Mouse (Mus musculus) CH12.LX (cell line): ENCODE data around the gene Scfd2. TPM values are rescaled to one million over a fixed set of nuclear protein-coding genes. Genes with fewer than 3 reads are reported as not detected.

Experiments
- DNase-seq: peaks from one replicate; pipeline ENCODE4 v3.0.0-alpha.2; 2013; ENCODE audit errors: extremely low read depth
- H3K27ac ChIP-seq: 2 replicates; pipeline ENCODE4 v1.5.1; 2012; ENCODE audit warnings: low read depth, mild to moderate bottlenecking, control low read depth, moderate library complexity; ENCODE audit not compliant: insufficient read depth
- H3K27me3 ChIP-seq: replicated peaks from 2 replicates; pipeline ENCODE3; 2012; ENCODE audit warnings: inconsistent platforms
- H3K36me3 ChIP-seq, 2 experiments: replicated peaks in 1 of 2; 2 replicates each; pipeline versions ENCODE3 to v1.6.1; 2012; ENCODE audit warnings: inconsistent platforms in 1 of 2, low read length in 1 of 2, mild to moderate bottlenecking in 1 of 2, mixed read lengths in 1 of 2, moderate library complexity in 1 of 2; ENCODE audit not compliant: control insufficient read depth in 1 of 2, insufficient read depth in 1 of 2
- H3K4me1 ChIP-seq, 2 experiments: 2 replicates each; pipeline ENCODE4 v1.6.1; 2012; ENCODE audit warnings: inconsistent platforms in 1 of 2, moderate library complexity in 1 of 2; ENCODE audit not compliant: insufficient read depth in 2 of 2, control insufficient read depth in 1 of 2
- H3K4me2 ChIP-seq: 2 replicates; pipeline ENCODE4 v1.6.1; 2012; ENCODE audit warnings: low read depth, mild to moderate bottlenecking, control low read depth; ENCODE audit not compliant: poor library complexity, insufficient read depth, severe bottlenecking
- H3K4me3 ChIP-seq, 3 experiments: fragments of 150-350 bp in 1 of 3; sonication (generic) in 1 of 3; replicated peaks in 1 of 3; 2 replicates each; pipeline versions ENCODE3 to v1.5.1; 2011 to 2012; ENCODE audit warnings: low read depth in 2 of 3, low read length in 2 of 3, mild to moderate bottlenecking in 2 of 3, moderate library complexity in 2 of 3, control low read depth in 1 of 3, improper control_type of control experiment in 1 of 3, inconsistent platforms in 1 of 3, mixed read lengths in 1 of 3; ENCODE audit not compliant: poor library complexity in 1 of 3
- H3K79me2 ChIP-seq: replicated peaks from 2 replicates; pipeline ENCODE4 v1.6.1; 2012; ENCODE audit warnings: mild to moderate bottlenecking, moderate library complexity; ENCODE audit not compliant: control insufficient read depth, poor library complexity, insufficient read depth, severe bottlenecking; ENCODE audit errors: extremely low read depth
- H3K9ac ChIP-seq: 2 replicates; pipeline ENCODE4 v1.6.1; 2012; ENCODE audit warnings: low read depth, mild to moderate bottlenecking, control low read depth, moderate library complexity; ENCODE audit not compliant: insufficient read depth
- H3K9me3 ChIP-seq: replicated peaks from 2 replicates; pipeline ENCODE3; 2012; ENCODE audit warnings: low read length, inconsistent platforms, mixed read lengths
- BHLHE40 ChIP-seq: IDR thresholded peaks from 2 replicates; pipeline ENCODE4 v1.6.1; 2011; ENCODE audit warnings: mild to moderate bottlenecking, low read depth, low read length, improper control_type of control experiment
- CTCF ChIP-seq, 2 experiments: IDR thresholded peaks in 1 of 2; conservative IDR thresholded peaks in 1 of 2; 2 replicates each; pipeline ENCODE4 v1.5.1; 2011 to 2012; ENCODE audit warnings: low read depth in 2 of 2, low read length in 2 of 2, improper control_type of control experiment in 1 of 2, inconsistent platforms in 1 of 2, mild to moderate bottlenecking in 1 of 2, moderate library complexity in 1 of 2
- ELF1 ChIP-seq: IDR thresholded peaks from 2 replicates; pipeline ENCODE4 v1.6.1; 2014; ENCODE audit warnings: low read depth, mild to moderate bottlenecking, inconsistent platforms, low read length, improper control_type of control experiment
- EP300 ChIP-seq: IDR thresholded peaks from 2 replicates; pipeline ENCODE4 v1.6.1; 2011; ENCODE audit warnings: low read length, improper control_type of control experiment
- GABPA ChIP-seq: IDR thresholded peaks from 2 replicates; pipeline ENCODE4 v1.6.1; 2012; ENCODE audit warnings: low read depth, low read length, improper control_type of control experiment, inconsistent platforms; ENCODE audit not compliant: insufficient replicate concordance
- JUN ChIP-seq: IDR thresholded peaks from 2 replicates; pipeline ENCODE4 v1.6.1; 2011; ENCODE audit warnings: low read depth, mild to moderate bottlenecking, low read length, improper control_type of control experiment, moderate library complexity; ENCODE audit not compliant: insufficient read depth
- JUND ChIP-seq: conservative IDR thresholded peaks from 2 replicates; pipeline ENCODE4 v1.6.1; 2011; ENCODE audit warnings: low read depth, low read length, improper control_type of control experiment
- MAX ChIP-seq: IDR thresholded peaks from 2 replicates; pipeline ENCODE4 v1.6.1; 2011; ENCODE audit warnings: low read length, improper control_type of control experiment
- MYC ChIP-seq: IDR thresholded peaks from 2 replicates; pipeline ENCODE4 v1.6.1; 2011; ENCODE audit warnings: low read depth, mild to moderate bottlenecking, improper control_type of control experiment, low read length
- NELFE ChIP-seq: IDR thresholded peaks from 2 replicates; pipeline ENCODE4 v1.6.1; 2011; ENCODE audit warnings: low read depth, low read length, improper control_type of control experiment
- TCF12 ChIP-seq: IDR thresholded peaks from 2 replicates; pipeline ENCODE4 v1.6.1; 2014; ENCODE audit warnings: low read depth, mild to moderate bottlenecking, inconsistent platforms, low read length, improper control_type of control experiment
- dilution Hi-C: fragments of 300-500 bp; cut with MboI; formaldehyde crosslinking; loops from 2 replicates; pipeline ENCODE4 v1.14.3; 2020; ENCODE audit warnings: low sequenced_read_pairs; ENCODE audit not compliant: extremely low pct_unique_long_range_greater_than_20kb, extremely low pct_ligation_motif_present
- in situ Hi-C: fragments of 300-500 bp; cut with MboI; formaldehyde crosslinking; loops from 3 replicates; pipeline ENCODE4 v1.14.3; 2019; ENCODE audit warnings: low sequenced_read_pairs, low pct_ligation_motif_present, low pct_unique_long_range_greater_than_20kb, mixed read lengths
- polyA plus RNA-seq: library from polyadenylated mRNA; unstranded; fragments of >175 nt; gene quantifications from 2 replicates; pipeline ENCODE4 v1.2.1, GENCODE M21; 2012; ENCODE audit warnings: low read depth; ENCODE audit not compliant: insufficient read length
- total RNA-seq, 2 experiments: library from RNA; depleted of rRNA; stranded (reverse); fragments of 300-350 nt in 1 of 2; fragments of >200 nt in 1 of 2; gene quantifications; 2 replicates each; pipeline ENCODE4 v1.2.3; 2012 to 2014

Gene Scfd2
- total and polyA plus RNA-seq, 3 experiments: 13.2 to 18.0 (median 14.4) TPM

- no peak overlapping the region for H3K9ac ChIP-seq
- peak; percentile 56 for DNase-seq
- no peaks in the 10 kb centered on the region for H3K36me3 ChIP-seq
- H3K4me3 ChIP-seq: no peak overlapping the region
- dilution Hi-C loops: no loop called here
- H3K79me2 ChIP-seq: no peaks in the 10 kb centered on the region
- H3K4me2 ChIP-seq: no peak overlapping the region
- H3K27me3 ChIP-seq: no peaks in the 10 kb centered on the region
- H3K4me1 ChIP-seq: peaks cover 5 to 29% of the 10 kb centered on the region in 2 experiments
- TF ChIP-seq MYC (0 out of 2 replicates have a peak, but pooled peaks have one; percentile 28), NELFE (no peak), JUN (no peak), CTCF (conservative IDR thresholded peaks at IDR 0.05 in 1 of 2, IDR thresholded peaks at IDR 0.05 in 1 of 2; ENCODE audit: low read depth in 2 of 2, low read length in 2 of 2) (no peak), BHLHE40 (no peak), MAX (peak; percentile 35; the same call in 1 of the 2 replicates), TCF12 (0 out of 2 replicates have a peak, but pooled peaks have one; percentile 13)
- no peaks in the 10 kb centered on the region for H3K9me3 ChIP-seq
- in situ Hi-C loops: no loop called here
- no peak overlapping the region for H3K27ac ChIP-seq
Observed at GRCm38 (mm10) chr5:74233808-74234207, 297.8 kb downstream of the Scfd2 start.

- dilution Hi-C loops: no loop called here
- TF ChIP-seq ELF1 (no peak), EP300 (no peak), GABPA (no peak)
- TF ChIP-seq, all 38 proteins: peak for 0
Observed at GRCm38 (mm10) chr5:74230525-74230924, 301.0 kb downstream of the Scfd2 start.

GRCm38 (mm10) chr5:74229775-74230413, 301.7 kb downstream of the Scfd2 start:
- dilution Hi-C loops: no loop called here
- no peak for DNase-seq
- Histone ChIP-seq H3K36me3 (no peaks in the 10 kb centered on the region), H3K27me3 (no peaks in the 10 kb centered on the region)
- TF ChIP-seq JUND: no peak
- no peak for TF ChIP-seq NELFE
- TF ChIP-seq, all 38 proteins: peak for 0
- no peaks in the 10 kb centered on the region for H3K79me2 ChIP-seq
- in situ Hi-C loops: no loop called here
- H3K9me3 ChIP-seq: no peaks in the 10 kb centered on the region
- H3K4me1 ChIP-seq: peaks cover 5 to 24% of the 10 kb centered on the region in 2 experiments
- H3K4me3 ChIP-seq: no peak overlapping the region
- H3K27ac ChIP-seq: no peak overlapping the region
- no peak overlapping the region for H3K9ac ChIP-seq
- H3K4me2 ChIP-seq: no peak overlapping the region

More at GRCm38 (mm10) chr5:74230525-74230924, 301.0 kb downstream of the Scfd2 start:
- peaks cover 5 to 24% of the 10 kb centered on the region in 2 experiments for H3K4me1 ChIP-seq
- H3K4me3 ChIP-seq: no peak overlapping the region
- no peaks in the 10 kb centered on the region for H3K27me3 ChIP-seq
- H3K36me3 ChIP-seq: no peaks in the 10 kb centered on the region
- H3K27ac ChIP-seq: no peak overlapping the region
- no peak for DNase-seq
- in situ Hi-C loops: no loop called here
- no peaks in the 10 kb centered on the region for H3K9me3 ChIP-seq
- H3K4me2 ChIP-seq: no peak overlapping the region
- no peaks in the 10 kb centered on the region for H3K79me2 ChIP-seq
- H3K9ac ChIP-seq: no peak overlapping the region
